Mouse (Mus musculus) layer of hippocampus, postnatal 25 days (tissue): ENCODE measurements around the gene Pigs. TPM values are rescaled to one million over a fixed set of nuclear protein-coding genes. Genes with fewer than 3 reads are reported as not detected.

ENCODE experiments used
- DNase-seq, 2 experiments: peaks; one replicate each; pipeline ENCODE4 v3.0.0; 2022; ENCODE audit warnings: mixed read lengths in 2 of 2, low spot score in 1 of 2; ENCODE audit errors: extremely low spot score in 1 of 2
- total RNA-seq, 2 experiments: library from RNA; stranded (reverse); gene quantifications; 2 replicates each; pipeline ENCODE4 v1.2.3; 2021

The Pigs gene
- total RNA-seq, 2 experiments from 2014 or later: 62.2 to 65.8 TPM

DNA sequence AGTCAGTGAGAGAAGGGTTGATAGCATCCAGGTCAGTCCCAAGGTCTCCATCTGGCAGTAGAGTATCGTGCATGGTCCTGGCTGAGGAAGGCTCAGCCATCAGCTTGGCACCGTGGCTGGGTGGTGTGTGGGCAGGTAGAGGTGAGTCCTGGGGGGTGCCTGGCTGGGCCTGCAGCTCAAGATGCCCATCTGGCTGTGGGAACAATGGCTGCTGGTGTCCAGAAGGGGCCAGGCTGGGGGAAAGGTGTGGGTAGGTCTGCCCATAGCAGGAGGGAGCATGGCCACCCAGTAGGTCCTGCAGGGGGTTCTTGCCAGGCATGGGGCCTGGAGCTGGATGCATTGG is 32.5 kb downstream of the Pigs start:
- DNase-seq: no peak

DNA sequence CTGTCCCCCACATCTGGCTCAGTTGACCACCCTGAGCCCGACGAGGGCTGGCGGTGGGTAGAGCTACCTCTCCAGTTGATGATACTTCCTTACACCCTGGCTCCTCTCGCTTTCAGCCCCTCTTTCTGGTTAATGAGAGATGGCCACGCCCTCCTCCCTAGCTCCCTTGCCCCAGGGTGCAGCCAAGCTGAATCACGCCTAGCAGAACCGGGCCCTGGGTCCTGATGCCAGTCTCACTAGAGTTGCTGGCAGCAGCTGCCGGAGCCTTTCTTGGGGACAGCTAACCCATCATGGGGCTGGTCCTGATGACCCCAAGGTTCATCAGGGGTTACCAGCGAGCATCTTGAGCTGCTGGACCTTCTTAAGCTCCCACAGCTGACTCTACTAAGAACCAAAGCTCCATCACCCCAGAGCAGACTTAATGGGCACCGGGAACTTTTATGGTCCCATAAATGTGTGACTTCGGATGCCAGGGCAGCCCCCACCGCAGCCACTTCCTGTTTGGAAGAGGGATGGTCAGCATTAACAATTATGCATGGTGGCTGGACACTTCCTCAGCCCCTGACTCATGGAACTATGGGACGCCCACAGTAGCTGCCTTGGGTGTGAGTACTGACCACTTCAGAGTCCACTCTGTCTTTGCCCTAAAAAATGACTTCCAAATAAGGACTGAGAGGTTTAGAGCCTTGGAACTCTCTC is 35.2 kb downstream of the Pigs start:
- no peak for DNase-seq

GRCm38 (mm10) chr11:78364103-78364502 is 35.9 kb downstream of the Pigs start:
- DNase-seq: no peak

GRCm38 (mm10) chr11:78367456-78368225 is 39.4 kb downstream of the Pigs start:
- DNase-seq: no peak

DNA sequence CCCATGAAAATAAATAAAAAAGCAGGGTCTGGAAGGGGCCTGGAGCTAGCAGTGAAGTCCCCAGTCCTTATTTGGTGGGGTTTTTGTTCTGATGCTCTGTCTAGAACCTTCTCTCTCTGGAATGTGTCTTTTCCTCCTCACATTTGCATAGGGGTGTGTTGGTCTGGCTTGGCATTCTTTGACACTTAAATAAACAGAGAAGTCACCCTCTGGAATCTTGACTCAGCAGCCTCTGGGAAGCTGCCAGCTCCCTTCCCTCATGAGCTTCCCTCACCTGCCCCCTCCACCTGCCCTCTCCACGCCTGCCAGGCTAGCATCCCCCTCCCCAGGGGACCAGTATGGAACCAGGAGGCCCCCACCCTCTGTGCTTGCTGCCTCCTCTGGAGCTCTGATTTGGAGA is 42.2 kb downstream of the Pigs start:
- no peak for DNase-seq

DNA sequence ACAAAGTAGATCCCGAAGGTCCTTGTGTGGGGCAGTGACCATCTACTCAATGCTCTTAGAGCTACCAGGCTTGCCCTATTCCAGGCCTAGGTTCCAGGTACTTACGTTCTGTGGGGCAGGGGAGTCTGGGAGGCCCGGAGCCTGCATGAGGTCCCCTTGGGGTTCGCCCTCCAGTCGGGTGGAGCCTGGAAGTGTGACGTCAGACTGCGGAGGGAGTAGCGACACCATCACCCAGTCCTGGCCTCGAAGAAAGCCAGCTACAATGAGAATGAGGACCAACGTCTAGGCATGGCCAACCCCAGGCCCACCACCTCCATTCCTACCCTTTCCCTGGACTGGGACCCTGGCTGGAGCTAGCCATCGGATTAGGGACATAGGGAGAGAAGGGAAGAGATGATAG is 43.5 kb downstream of the Pigs start:
- DNase-seq: no peak

DNA sequence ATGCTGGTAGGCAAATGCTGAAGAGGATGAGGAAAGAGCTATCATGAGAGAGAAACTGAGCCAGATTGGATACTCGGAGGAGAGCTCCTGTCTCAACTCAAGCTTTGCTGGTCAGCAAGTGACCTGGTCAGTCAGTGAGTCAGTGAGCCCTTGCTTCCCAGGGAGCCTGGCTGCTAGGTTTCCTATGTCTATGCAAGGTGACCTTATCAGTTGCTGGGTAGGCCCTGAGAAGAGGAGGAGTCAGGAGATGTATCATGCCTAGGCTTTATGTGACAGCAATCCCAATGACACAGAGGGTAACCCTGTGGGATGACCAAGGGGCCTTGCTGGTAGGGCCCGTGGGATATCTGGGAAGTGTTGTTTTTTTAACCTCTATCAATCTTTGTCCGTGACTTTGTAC is 44.0 kb downstream of the Pigs start:
- no peak for DNase-seq

- DNase-seq: no peak
Measured at GRCm38 (mm10) chr11:78372610-78373009, 44.4 kb downstream of the Pigs start.

- DNase-seq: no peak
Measured at GRCm38 (mm10) chr11:78374147-78374546, 45.9 kb downstream of the Pigs start.

GRCm38 (mm10) chr11:78377549-78378159 is 49.4 kb downstream of the Pigs start:
- DNase-seq: no peak

DNA sequence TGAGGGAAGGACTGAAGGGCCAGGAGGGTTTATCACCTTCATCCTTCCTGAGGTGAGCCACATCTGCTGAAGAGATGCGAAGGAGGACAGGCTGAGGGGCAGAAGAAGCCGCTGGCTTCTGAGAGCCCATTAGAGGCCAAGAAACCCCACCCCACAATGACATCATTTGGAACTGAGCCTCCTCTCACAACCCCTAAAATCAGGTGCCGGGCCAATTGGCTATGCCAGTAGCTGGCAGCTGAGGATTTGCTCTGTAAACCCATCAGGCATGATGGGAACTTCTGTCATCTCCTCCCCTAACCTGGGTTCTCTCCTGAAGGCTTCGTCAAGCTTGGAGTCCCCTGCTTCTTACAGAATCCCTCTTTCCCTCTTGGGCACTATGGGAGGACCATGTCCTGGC is 52.1 kb downstream of the Pigs start:
- DNase-seq: no peak

GRCm38 (mm10) chr11:78380996-78381395 is 52.8 kb downstream of the Pigs start:
- no peak for DNase-seq

DNA sequence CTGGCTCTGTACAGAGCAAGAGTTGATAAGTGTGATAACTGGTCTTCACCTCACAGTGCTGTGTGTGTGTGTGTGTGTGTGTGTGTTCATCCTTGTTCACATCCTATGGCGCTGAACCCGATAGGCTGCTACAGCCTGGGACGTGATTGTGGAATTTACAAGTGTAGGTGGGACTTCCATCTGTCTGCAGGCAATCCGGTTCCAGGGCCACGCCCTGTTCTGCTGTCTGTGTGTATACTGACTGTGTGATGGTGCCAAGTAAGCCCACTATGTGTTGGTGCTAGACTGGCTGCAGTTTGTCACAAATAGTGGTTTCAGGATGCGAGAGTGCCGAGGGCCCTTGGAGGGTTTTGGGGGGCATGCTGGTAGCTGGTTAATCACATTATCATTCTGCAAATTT is 54.1 kb downstream of the Pigs start:
- DNase-seq: no peak

DNA sequence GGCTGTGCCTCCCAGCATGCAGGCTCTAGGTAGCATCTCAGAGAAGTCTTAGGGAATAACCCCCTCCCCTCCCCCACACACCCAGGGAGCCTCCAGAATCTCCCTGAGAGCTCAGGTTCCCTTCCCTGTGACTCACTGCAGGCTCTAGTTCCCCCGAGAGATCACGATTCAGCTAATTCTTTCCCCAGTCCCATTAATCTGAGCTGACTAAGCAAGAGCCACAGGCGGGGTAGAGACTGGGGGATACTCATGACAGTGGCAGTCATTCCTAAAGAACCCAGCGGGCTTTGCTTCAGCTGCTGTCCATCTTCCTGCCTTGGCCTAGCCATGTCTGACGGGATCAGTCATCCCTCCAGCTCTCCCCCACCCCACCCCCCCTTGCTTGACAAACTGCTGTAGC is 54.5 kb downstream of the Pigs start:
- DNase-seq: no peak

- DNase-seq: no peak
Measured at GRCm38 (mm10) chr11:78385776-78386175, 57.6 kb downstream of the Pigs start.

DNA sequence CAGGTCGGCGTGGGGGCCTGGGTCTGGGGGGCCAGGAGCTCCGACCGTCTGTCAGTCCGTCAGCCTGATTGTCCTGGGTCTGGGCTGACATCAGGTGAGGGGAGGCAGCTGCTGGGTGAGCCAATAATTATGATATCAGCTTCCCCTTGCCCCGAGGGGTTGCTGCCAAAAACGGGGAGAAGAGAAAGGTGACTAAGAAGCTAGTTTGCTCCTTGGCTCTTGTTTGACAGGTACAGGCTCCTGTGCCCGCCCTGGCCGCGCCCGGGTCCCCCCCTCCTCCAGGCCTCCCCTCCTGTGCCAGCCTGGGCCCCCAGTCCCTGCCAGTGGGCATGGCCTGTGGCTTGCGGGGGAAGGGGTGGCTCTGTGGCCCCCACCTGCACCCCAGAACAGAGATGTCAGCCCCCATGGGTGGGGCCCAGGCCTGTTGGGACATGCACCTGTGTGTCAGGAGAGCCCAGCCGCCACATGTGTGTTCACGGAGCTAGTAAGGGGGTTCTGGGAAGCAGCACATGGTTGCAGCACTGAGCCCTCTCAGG is 58.4 kb downstream of the Pigs start, which contains the start of gene Foxn1:
Gene Foxn1, minus strand, starts transcription at position 51 of the 536 bp plus-strand sequence.
- DNase-seq: no peak

Other genes starting within 250 kb of the Pigs start
- gene Eral1, start 248.0 kb upstream of the Pigs start, total RNA-seq: 10 to 100 TPM; 18.6 to 21.1 TPM
- gene Fam222b, start 233.8 kb upstream of the Pigs start, total RNA-seq: 10 to 100 TPM; 27.6 to 33.4 TPM
- gene Traf4, start 162.8 kb upstream of the Pigs start, total RNA-seq: 10 to 100 TPM; 16.1 to 19.9 TPM
- gene Nek8, start 151.7 kb upstream of the Pigs start, total RNA-seq: 1 to 10 TPM; 3.1 to 3.3 TPM
- 10 to 100 TPM; 23.8 to 29.7 TPM for gene Tlcd1, start 151.7 kb upstream of the Pigs start, total RNA-seq
- 100 to 1,000 TPM; 678 to 771 TPM for gene Rpl23a, start 144.8 kb upstream of the Pigs start, total RNA-seq
- gene Rab34, start 140.0 kb upstream of the Pigs start, total RNA-seq: 10 to 100 TPM; 26.1 to 37.3 TPM
- 1 to 10 TPM; 5.0 to 5.4 TPM for gene Proca1, start 135.0 kb upstream of the Pigs start, total RNA-seq
- gene Sdf2, start 82.7 kb upstream of the Pigs start, total RNA-seq: 10 to 100 TPM; 61.1 to 69.4 TPM
- 100 to 1,000 TPM; 110 to 123 TPM for gene Supt6, start 82.4 kb upstream of the Pigs start, total RNA-seq
- 100 to 1,000 TPM; 193 to 209 TPM for gene 2610507B11Rik, start 66.7 kb upstream of the Pigs start, total RNA-seq
- 1 to 10 TPM; 4.0 to 5.6 TPM for gene BC030499, start 37.6 kb upstream of the Pigs start, total RNA-seq
- gene Spag5, start 26.9 kb upstream of the Pigs start, total RNA-seq: 1 to 10 TPM; 4.2 to 4.6 TPM
- 100 to 1,000 TPM; 852 to 862 TPM for gene Aldoc, start 5.4 kb upstream of the Pigs start, total RNA-seq
- 10 to 100 TPM; 29.6 to 32.5 TPM for gene Unc119, start 15.1 kb downstream of the Pigs start, total RNA-seq
- gene Foxn1, start 58.1 kb downstream of the Pigs start, total RNA-seq: not detected
- not detected for gene Slc13a2, start 93.8 kb downstream of the Pigs start, total RNA-seq
- gene Slc46a1, start 137.3 kb downstream of the Pigs start, total RNA-seq: 10 to 100 TPM; 10.6 to 11.2 TPM
- gene Sarm1, start 169.3 kb downstream of the Pigs start, total RNA-seq: 10 to 100 TPM; 39.5 to 40.8 TPM
- gene Vtn, start 170.7 kb downstream of the Pigs start, total RNA-seq: 10 to 100 TPM; 57.9 to 64.0 TPM
- 1 to 10 TPM; 5.0 to 5.5 TPM for gene Sebox, start 175.0 kb downstream of the Pigs start, total RNA-seq
- 10 to 100 TPM; 40.7 to 44.5 TPM for gene Tmem199, start 183.8 kb downstream of the Pigs start, total RNA-seq
- gene Poldip2, start 183.8 kb downstream of the Pigs start, total RNA-seq: 100 to 1,000 TPM; 122 TPM
- 10 to 100 TPM; 34.7 to 35.5 TPM for gene Tnfaip1, start 207.9 kb downstream of the Pigs start, total RNA-seq
- gene Ift20, start 207.9 kb downstream of the Pigs start, total RNA-seq: 10 to 100 TPM; 80.0 to 83.0 TPM
- 10 to 100 TPM; 14.4 to 15.5 TPM for gene Tmem97, start 222.4 kb downstream of the Pigs start, total RNA-seq